Mouse (Mus musculus) urinary bladder, postnatal 4 days (tissue): ENCODE measurements at regions not wholly inside any gene's neighbourhood (a gene's known extent, or its start where the extent isn't known, plus 50 kb on each side); places are given as distances from the start of the nearest gene placed in this dataset.
A peak's percentile ranks its signal among the peaks of the same experiment; 100 is the strongest.
"Not testable (repeated sequence)": the region's sequence is repeated elsewhere in the genome, so short reads cannot be mapped to it uniquely, and the experiment has no call there.

Experiments used
- DNase-seq, 2 experiments: peaks; one replicate each; pipeline ENCODE4 v3.0.0; 2021 to 2022; ENCODE audit warnings: low spot score in 2 of 2

DNA sequence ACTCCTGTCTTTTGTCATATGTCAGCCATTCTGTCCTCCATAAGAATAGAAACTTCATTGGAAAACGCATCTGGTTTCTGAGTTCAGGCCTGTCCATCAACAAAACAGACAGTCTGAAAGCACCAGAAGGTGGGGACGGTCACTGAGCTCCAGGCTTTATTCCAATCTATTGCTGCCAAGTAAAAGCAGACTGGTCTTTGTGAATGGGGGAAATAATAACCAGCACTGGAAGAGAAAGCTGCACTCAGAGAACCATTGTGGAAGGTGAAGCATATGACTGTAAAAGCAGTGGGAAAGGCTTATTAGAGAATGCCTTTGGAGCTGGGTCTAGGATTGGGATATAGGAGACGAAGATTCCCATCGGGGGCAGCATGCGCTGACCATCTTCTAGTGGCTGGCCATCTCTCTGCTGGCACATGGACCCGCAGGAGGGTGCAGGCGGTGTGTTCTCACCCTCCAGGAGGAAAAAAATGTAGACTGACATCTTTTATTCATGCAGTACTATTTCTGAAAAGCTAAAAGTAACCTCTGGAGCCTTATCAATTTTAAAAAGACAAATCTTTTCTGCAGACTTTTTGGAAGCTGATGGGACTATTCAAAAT lies 1638.0 kb downstream of the Car8 start:
- DNase-seq: no peak

DNA sequence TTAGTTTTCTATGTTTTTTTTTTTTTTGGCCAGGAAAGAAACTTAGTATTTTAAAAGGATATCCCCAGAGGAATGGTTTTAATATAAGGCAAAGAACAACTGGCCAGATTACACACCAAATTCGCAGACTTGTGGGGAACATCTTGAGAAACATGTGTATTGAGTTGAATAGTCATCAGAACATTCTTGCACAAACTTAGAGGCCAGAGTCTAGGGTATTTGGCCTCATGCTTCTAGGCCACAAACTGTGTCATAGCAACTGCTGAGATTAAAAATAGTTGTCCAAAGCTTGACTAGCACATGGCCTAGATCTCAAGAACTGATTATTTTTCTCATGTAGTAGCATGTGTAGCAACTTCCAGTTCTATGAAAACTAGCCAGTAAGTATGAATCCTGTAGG lies 1642.5 kb downstream of the Car8 start:
- DNase-seq: no peak

DNA sequence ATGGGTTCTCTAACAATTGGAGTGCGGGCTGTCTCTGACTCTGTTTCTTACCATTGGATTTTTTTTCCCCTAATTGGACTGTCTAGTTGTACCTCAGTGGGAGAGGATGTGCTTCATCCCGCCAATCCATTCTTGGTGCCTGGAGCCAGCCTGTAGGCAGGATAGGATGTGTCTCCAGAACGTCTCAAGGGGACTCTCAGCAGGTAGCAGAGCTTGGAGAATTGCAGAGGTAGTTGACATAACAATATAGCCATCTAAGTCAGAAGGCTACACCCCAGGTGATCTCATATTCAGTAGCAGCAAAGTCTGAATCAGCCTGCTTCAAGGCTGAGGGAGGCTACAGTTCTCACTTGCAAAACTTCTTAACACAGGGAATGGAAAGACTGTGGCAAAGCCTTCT lies 1646.0 kb downstream of the Car8 start:
- not testable (repeated sequence) for DNase-seq

DNA sequence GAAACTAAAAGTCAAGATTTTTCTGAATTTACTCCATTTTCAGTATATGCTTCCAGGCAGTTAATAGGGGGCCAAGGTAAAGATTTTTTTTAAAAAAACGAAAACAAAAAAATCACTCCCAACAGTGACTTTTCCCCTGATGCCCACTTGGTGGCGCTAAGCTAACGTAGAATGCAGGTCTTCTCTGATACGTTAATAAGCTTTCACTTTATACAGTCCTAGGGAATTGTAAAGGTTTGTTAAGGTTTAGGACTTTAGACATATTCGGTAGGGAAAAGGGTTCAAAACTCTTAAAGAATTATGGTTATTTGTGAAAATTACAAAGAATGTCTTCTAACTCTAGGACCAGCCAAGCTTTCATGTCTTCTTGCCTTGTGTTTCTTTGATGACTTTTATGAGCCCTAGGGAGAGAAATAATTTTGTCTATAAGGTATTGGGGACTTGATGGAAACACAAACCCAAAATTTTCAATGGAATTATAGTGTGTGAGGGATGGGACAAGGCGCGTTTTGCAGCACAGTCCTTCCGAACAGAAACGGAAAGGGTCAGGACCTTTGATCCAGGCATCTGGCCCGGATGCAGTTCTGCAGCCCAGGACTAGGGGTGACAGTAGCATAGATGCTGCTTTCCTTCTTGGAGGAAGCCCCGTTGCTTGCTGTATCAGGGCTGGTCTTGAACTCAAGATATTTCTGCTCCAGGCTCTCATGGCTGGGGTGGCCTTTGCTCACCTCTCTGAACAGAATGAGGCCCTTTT lies 1677.1 kb downstream of the Car8 start:
- no peak for DNase-seq

DNA sequence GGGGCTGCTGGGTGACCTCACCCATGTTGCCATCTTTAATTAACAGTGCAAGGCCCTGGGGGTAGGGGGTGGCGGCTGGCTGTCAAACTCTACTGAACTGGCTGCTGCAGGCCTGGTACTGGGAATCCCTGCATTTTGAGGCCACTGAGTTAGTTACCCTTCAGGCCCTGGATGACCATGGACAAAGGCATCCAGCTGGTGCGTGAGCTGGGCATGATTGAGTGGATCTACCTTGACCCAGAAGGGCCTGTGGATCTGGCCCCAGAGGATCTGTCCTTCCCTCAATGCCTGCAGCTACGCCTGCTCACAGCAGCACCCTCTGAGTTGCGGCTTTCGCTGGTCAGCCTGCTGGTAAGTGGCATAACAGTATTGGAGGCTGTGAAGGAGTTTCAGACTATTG lies 1699.2 kb downstream of the Car8 start:
- no peak for DNase-seq

DNA sequence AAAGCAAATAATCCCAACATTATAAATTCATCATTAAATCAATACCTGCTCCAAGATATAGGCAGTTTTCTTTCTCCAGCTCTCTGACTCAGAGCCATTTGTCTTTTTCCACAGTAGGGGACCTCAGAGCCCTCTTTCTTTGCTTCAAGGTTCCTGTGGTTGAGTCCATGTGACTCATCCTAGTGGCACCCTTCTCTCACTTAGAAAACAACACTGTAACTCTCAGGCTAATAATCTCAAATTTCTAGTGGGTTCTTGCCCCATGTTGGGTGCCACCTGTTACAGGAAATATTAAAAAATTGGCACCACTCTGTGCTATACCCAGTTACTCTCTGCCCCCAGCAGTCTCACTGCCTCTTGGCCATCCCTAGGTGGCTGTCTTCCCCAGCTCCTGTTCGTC lies 1706.4 kb downstream of the Car8 start:
- DNase-seq: no peak

DNA sequence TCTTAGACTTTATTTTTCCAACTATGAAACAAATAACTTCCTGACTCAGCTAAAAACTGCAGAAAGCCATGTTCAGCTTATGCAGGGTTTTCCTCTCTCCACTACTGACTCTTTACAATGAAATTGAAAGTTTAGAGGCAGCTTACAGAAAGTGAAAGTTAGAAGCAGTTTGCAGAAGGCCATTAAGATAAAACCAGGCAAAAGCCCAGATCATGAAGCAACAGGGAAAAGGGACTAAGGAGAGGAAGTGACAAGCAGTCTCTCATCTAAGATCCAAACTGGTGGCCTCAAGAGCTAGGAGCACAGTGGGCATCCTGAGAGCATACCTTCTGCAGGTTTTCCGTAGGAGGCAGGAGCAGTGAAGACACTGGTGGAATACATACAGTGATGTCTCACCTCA lies 1721.2 kb downstream of the Car8 start:
- no peak for DNase-seq

DNA sequence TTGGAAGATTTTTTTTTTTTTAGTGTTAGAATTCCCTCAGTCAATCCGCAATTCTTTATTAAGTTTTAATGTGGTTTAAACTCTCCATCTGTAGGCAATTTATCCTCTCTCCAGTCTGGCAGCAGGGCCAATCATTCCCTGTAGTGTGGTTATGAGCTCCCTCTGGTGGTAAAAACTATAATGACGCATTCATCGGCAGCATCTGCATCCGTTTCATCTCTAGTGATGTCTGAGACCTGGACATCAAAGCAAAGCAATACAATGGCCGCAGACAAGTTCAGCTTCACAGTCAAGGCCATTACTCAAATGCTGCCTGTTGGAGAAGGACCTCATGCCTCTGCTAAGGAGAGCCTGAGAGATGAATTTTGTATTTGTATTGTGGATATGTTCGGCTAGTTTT lies 1721.7 kb upstream of the Impad1 start:
- DNase-seq: no peak

DNA sequence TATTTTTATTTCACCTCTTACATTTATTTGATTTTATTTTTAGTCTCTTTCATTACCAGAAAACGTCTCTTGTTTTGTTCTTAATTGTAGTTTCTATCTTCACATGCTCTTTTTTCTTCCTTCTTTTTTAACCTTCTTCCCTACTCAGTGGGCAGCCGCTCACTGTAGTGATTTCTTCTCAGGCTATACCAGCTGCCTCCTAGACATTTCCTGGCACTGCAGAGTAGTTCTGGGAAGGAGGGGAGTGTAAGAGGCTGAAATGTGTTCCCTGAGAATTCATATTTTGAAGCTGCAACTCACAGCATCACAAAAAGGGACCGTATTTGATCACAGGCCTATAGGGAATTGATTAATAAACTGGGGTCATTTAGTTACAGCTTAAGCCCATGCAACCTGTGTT lies 1720.5 kb upstream of the Impad1 start:
- DNase-seq: no peak

DNA sequence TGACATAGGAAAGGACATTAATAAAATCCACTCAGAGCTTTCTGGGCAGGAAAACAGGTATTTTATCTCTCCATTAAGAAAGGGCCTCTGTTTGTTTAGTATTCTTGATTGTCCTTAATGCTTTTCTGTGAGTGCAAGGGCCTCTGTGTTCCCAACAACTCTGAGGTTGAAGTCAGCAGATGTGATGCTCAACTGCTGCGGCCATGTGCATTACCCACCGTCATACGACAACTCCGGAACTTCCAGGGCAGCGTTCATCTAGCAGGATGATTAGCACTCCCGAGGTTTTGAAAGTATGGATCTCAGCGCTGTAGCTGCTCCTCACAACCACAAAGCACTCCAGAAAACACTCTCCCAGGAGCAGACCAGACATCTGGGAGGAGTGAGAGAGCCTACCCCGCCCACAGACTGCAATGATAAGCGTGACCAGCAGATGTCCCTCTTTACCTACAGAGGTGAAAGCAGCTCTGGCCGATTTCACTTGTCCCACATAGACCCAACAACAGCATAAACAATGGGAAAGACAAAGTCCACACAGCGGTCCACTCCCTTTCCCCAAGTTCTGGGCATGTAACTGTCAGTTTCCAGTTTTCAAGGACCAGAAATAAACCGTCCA lies 1719.7 kb upstream of the Impad1 start:
- DNase-seq: peak; percentile 57 to 84

DNA sequence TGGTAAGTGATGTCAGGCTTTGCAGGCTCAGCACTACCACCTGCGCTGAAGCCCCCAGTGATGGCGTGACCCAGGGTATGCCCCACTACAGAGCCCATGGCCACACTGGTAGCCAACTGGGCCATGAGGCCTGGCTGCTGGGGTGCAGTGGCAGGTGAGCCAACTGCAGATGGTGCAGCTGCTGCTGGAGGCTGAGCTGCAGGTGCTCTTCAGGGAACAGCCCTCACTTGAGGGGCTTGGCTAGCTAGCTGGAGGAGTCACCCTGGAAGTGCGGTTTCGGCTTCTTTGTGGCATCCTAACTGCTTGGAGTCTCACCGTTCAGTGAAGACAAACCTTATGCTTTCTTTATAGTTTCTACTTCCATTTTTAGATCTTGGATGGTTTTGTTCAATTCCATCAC lies 1714.9 kb upstream of the Impad1 start:
- no peak for DNase-seq
